Comparison of ENCODE assay signal across 8 mouse cellular contexts in genomic region chr15:102341580-102341979, GRCm38 (mm10). TPM values are rescaled to one million over a fixed set of nuclear protein-coding genes. Genes with fewer than 3 reads are reported as not detected.
DNase-seq lines count a peak whose midpoint lies in the region; ATAC-seq and TF ChIP-seq lines count a peak whose summit lies in the region.

No protein-coding gene starts in this region.

- H3K4me3 ChIP-seq in spleen, adult 2 months (ENCODE audit: extremely low read depth, insufficient read depth, insufficient read length) = no peak overlapping the region
- H3K4me3 ChIP-seq in bone marrow macrophage, adult 2 months (ENCODE audit: insufficient read depth, low read length) = no peak overlapping the region

- H3K27ac ChIP-seq in spleen, adult 2 months (ENCODE audit: insufficient read depth, low read length) = no peak overlapping the region
- H3K27ac ChIP-seq in bone marrow macrophage, adult 2 months (ENCODE audit: insufficient read depth, low read depth, low read length) = no peak overlapping the region

- TF ChIP-seq POLR2A in spleen, adult 2 months (IDR thresholded peaks at IDR 0.05; ENCODE audit: low read depth, low read length) = no peak
- TF ChIP-seq POLR2A in bone marrow macrophage, adult 2 months (IDR thresholded peaks at IDR 0.05; ENCODE audit: borderline replicate concordance, low read depth, low read length) = no peak

- TF ChIP-seq CTCF in spleen, adult 2 months (IDR thresholded peaks at IDR 0.05; ENCODE audit: extremely low read depth, insufficient read depth, insufficient read length, insufficient replicate concordance) = peak; percentile 45; the same call in 1 of the 2 replicates
- peak; percentile 11; the same call in 1 of the 2 replicates for TF ChIP-seq CTCF in bone marrow macrophage, adult 2 months (IDR thresholded peaks at IDR 0.05; ENCODE audit: low read depth, low read length)

- peak; percentile 66; the same call in 1 of the 2 replicates for ATAC-seq in neutrophil, adult 5-6 weeks (ENCODE audit: extremely low read depth, insufficient number of reproducible peaks, low FRiP score, poor library complexity, severe bottlenecking)

- no peaks in the 10 kb centered on the region for H3K27me3 ChIP-seq in spleen, adult 2 months (ENCODE audit: control insufficient read depth, insufficient read depth, low read length)

- peaks cover 36% of the 10 kb centered on the region for H3K36me3 ChIP-seq in spleen, adult 2 months (ENCODE audit: control insufficient read depth, insufficient read depth, low read length)

- DNase-seq in heart, postnatal 14 days = peak; percentile 43 to 66
- no peak for DNase-seq in heart, adult 8-10 months (ENCODE audit: low spot score)
- peak; percentile 23 to 36 for DNase-seq in spleen, adult 2 months (ENCODE audit: low read depth in 1 of 2, low spot score in 2 of 2)
- no peak for DNase-seq in spleen, adult 12 weeks (ENCODE audit: low spot score)
- DNase-seq in kidney, postnatal 25 days = peak; percentile 63 to 77
- no peak for DNase-seq in layer of hippocampus, adult 9-10 months (ENCODE audit: low spot score)

- intact Hi-C loops in heart, postnatal 14 days (cut with DNase I) = loop anchor here (5.0 kb wide), 1 partner anchor 81 kb away; no protein-coding TSS in a partner anchor

- H3K4me1 ChIP-seq in spleen, adult 2 months (ENCODE audit: control insufficient read depth, insufficient read depth, insufficient read length) = no peaks in the 10 kb centered on the region
- H3K4me1 ChIP-seq in bone marrow macrophage, adult 2 months (ENCODE audit: control insufficient read depth, insufficient read depth, low read length) = no peaks in the 10 kb centered on the region

- 15% methylated on average over 1 of the region's 1 CpGs for WGBS in spleen, adult 2 months

RNA-seq across cellular contexts. Expression of gene Aaas, which starts 9.0 kb away (rescaled TPM):
- total RNA-seq in heart, postnatal 14 days (2021) = 10 to 100 TPM in 1 of 2 experiments, 1 to 10 TPM in 1; 9.5 to 15.2 TPM
- 10 to 100 TPM in 3 of 4 experiments, 1 to 10 TPM in 1; 9.8 to 15.0 (median 12.5) TPM for total RNA-seq in heart, adult 8-10 months (2022)
- polyA plus RNA-seq in spleen, adult 2 months (2012; rRNA removed) = 51.9 and 55.8 TPM in 2 replicates
- 35.7 and 39.7 TPM in 2 replicates for polyA plus RNA-seq in bone marrow macrophage, adult 2 months (2012; ENCODE audit: insufficient read depth, insufficient read length, missing spikeins)
- 46.0 and 50.6 TPM in 2 replicates for total RNA-seq in neutrophil, adult 5-6 weeks (2017)

RNA-seq across cellular contexts. Expression of gene Myg1, which starts 10.1 kb away (rescaled TPM):
- total RNA-seq in heart, postnatal 14 days (2021) = 10 to 100 TPM; 21.0 to 24.3 TPM
- total RNA-seq in heart, adult 8-10 months (2022) = 10 to 100 TPM; 23.2 to 24.6 (median 24.5) TPM
- polyA plus RNA-seq in spleen, adult 2 months (2012; rRNA removed) = 41.9 and 48.4 TPM in 2 replicates
- 41.5 and 46.2 TPM in 2 replicates for polyA plus RNA-seq in bone marrow macrophage, adult 2 months (2012; ENCODE audit: insufficient read depth, insufficient read length, missing spikeins)
- 44.2 and 56.0 TPM in 2 replicates for total RNA-seq in neutrophil, adult 5-6 weeks (2017)

RNA-seq across cellular contexts. Expression of gene Pfdn5, which starts 15.7 kb away (rescaled TPM):
- total RNA-seq in heart, postnatal 14 days (2021) = 100 to 1,000 TPM; 262 to 287 TPM
- 100 to 1,000 TPM; 300 to 347 (median 339) TPM for total RNA-seq in heart, adult 8-10 months (2022)
- 51.9 and 63.6 TPM in 2 replicates for polyA plus RNA-seq in spleen, adult 2 months (2012; rRNA removed)
- polyA plus RNA-seq in bone marrow macrophage, adult 2 months (2012; ENCODE audit: insufficient read depth, insufficient read length, missing spikeins) = 542 and 550 TPM in 2 replicates
- 495 and 562 TPM in 2 replicates for total RNA-seq in neutrophil, adult 5-6 weeks (2017)

RNA-seq across cellular contexts. Expression of gene Sp7, which starts 25.4 kb away (rescaled TPM):
- total RNA-seq in heart, postnatal 14 days (2021) = not detected
- not detected for total RNA-seq in heart, adult 8-10 months (2022)
- not detected in 2 replicates for polyA plus RNA-seq in spleen, adult 2 months (2012; rRNA removed)
- polyA plus RNA-seq in bone marrow macrophage, adult 2 months (2012; ENCODE audit: insufficient read depth, insufficient read length, missing spikeins) = 0.25 TPM in 1 of 2 replicates, not detected in the other
- not detected in 2 replicates for total RNA-seq in neutrophil, adult 5-6 weeks (2017)

RNA-seq across cellular contexts. Expression of gene Espl1, which starts 45.5 kb away (rescaled TPM):
- total RNA-seq in heart, postnatal 14 days (2021) = 1 to 10 TPM; 3.2 to 4.3 TPM
- 1 to 10 TPM in 1 of 4 experiments, under 1 TPM in 3; 0.38 to 1.1 (median 0.93) TPM for total RNA-seq in heart, adult 8-10 months (2022)
- polyA plus RNA-seq in spleen, adult 2 months (2012; rRNA removed) = 8.9 and 15.1 TPM in 2 replicates
- 15.6 and 17.9 TPM in 2 replicates for polyA plus RNA-seq in bone marrow macrophage, adult 2 months (2012; ENCODE audit: insufficient read depth, insufficient read length, missing spikeins)
- total RNA-seq in neutrophil, adult 5-6 weeks (2017) = 1.2 and 6.1 TPM in 2 replicates

Comparison
In these comparisons a context has a peak if more than half of its experiments do, and no peak if none do; other contexts are left out.
1. DNase-seq: peak in heart, postnatal 14 days (2 of 2), spleen, adult 2 months (2 of 2) and kidney, postnatal 25 days (2 of 2); none in heart, adult 8-10 months (single experiment), spleen, adult 12 weeks (single experiment) and layer of hippocampus, adult 9-10 months (single experiment).